Comparison of ENCODE assay signal across 8 mouse cellular contexts in genomic region chr12:82415690-82416364, GRCm38 (mm10).
DNase-seq lines count a peak whose midpoint lies in the region; ATAC-seq and TF ChIP-seq lines count a peak whose summit lies in the region.

No protein-coding gene starts in this region.

- H3K27ac ChIP-seq in liver, postnatal 0 days (ENCODE audit: low read depth): no peak overlapping the region

- H3K27me3 ChIP-seq in liver, postnatal 0 days (ENCODE audit: insufficient read depth, low read length): no peaks in the 10 kb centered on the region

- 66% methylated on average over 4 of the region's 4 CpGs for WGBS in liver, postnatal 0 days (ENCODE audit: insufficient replicate concordance)

- TF ChIP-seq CTCF in liver, postnatal 0 days (IDR thresholded peaks at IDR 0.05; ENCODE audit: low read depth): no peak

- no peaks in the 10 kb centered on the region; the same call in 1 of the 2 replicates for H3K36me3 ChIP-seq in liver, postnatal 0 days (replicated peaks; ENCODE audit: insufficient read depth, low read length)

- no peak for TF ChIP-seq EP300 in liver, postnatal 0 days (IDR thresholded peaks at IDR 0.05; ENCODE audit: low read depth)

- no peak overlapping the region for H3K9ac ChIP-seq in liver, postnatal 0 days (replicated peaks)

- DNase-seq in layer of hippocampus, postnatal 10 days (ENCODE audit: low spot score in 2 of 2): peak; percentile 59 to 70
- no peak for DNase-seq in layer of hippocampus, postnatal 25 days (ENCODE audit: extremely low spot score in 1 of 2, low spot score in 1 of 2)
- peak; percentile 56 to 65 for DNase-seq in gastrocnemius, postnatal 36 days
- peak; percentile 77 to 79 for DNase-seq in kidney, postnatal 36 days
- no peak for DNase-seq in c-Kit-positive CD71-positive TER-119-positive erythroid progenitor cells, embryonic 14.5 days (ENCODE audit: low spot score)
- no peak for DNase-seq in liver, postnatal 0 days
- DNase-seq in left cerebral cortex, adult 18-20 months (ENCODE audit: low spot score in 2 of 2): no peak

- H3K4me3 ChIP-seq in liver, postnatal 0 days (ENCODE audit: low read depth, low read length): no peak overlapping the region

- H3K4me2 ChIP-seq in liver, postnatal 0 days (ENCODE audit: low read depth, low read length): no peak overlapping the region

- intact Hi-C loops in gastrocnemius, postnatal 36 days (cut with DNase I): no loop called here

- H3K4me1 ChIP-seq in liver, postnatal 0 days (ENCODE audit: insufficient read depth): 0 out of 2 replicates have a peak, but pooled peaks cover 6% of the 10 kb centered on the region

- H3K9me3 ChIP-seq in liver, postnatal 0 days (ENCODE audit: low read length): no peaks in the 10 kb centered on the region

- peak; percentile 70 for ATAC-seq in cerebellum, adult (ENCODE audit: insufficient number of reproducible peaks, low FRiP score, low TSS enrichment)
- ATAC-seq in liver, postnatal 0 days: no peak

Comparison
In these comparisons a context has a peak if more than half of its experiments do, and no peak if none do; other contexts are left out.
1. DNase-seq: peak in layer of hippocampus, postnatal 10 days (2 of 2), gastrocnemius, postnatal 36 days (2 of 2) and kidney, postnatal 36 days (2 of 2); none in layer of hippocampus, postnatal 25 days (0 of 2), c-Kit-positive CD71-positive TER-119-positive erythroid progenitor cells, embryonic 14.5 days (single experiment), liver, postnatal 0 days (single experiment) and left cerebral cortex, adult 18-20 months (0 of 2).